Mouse (Mus musculus) limb, embryonic 10.5 days (tissue): Measurements from ENCODE around the gene Gab2. TPM values are rescaled to one million over a fixed set of nuclear protein-coding genes. Genes with fewer than 3 reads are reported as not detected.

Experiments
- DNase-seq: peaks from one replicate; pipeline ENCODE4 v3.0.0-alpha.2; 2017; ENCODE audit warnings: low spot score
- H3K27ac ChIP-seq: fragments of 300-500 bp; sonication (generic); 2 replicates; pipeline ENCODE4 v1.5.1; 2016; ENCODE audit warnings: mild to moderate bottlenecking
- H3K27me3 ChIP-seq: fragments of 300-500 bp; sonication (generic); 2 replicates; pipeline ENCODE4 v1.6.1; 2016; ENCODE audit warnings: low read depth, mild to moderate bottlenecking; ENCODE audit not compliant: poor library complexity, severe bottlenecking
- H3K36me3 ChIP-seq: fragments of 300-500 bp; sonication (generic); 2 replicates; pipeline ENCODE4 v1.6.1; 2016; ENCODE audit warnings: mild to moderate bottlenecking, moderate library complexity
- H3K4me1 ChIP-seq: fragments of 300-500 bp; sonication (generic); 2 replicates; pipeline ENCODE4 v1.6.1; 2016
- H3K4me3 ChIP-seq: fragments of 300-500 bp; sonication (generic); 2 replicates; pipeline ENCODE4 v1.5.1; 2016; ENCODE audit warnings: mild to moderate bottlenecking, moderate library complexity
- H3K9me3 ChIP-seq: fragments of 300-500 bp; sonication (generic); replicated peaks from 2 replicates; pipeline ENCODE4 v1.6.1; 2016; ENCODE audit warnings: mild to moderate bottlenecking
- WGBS: fragments of 180-500 bp; shearing (Covaris S2); methylation state at CpG from one replicate; pipeline ENCODE4 v1.1.7; 2016; 5-methylcytosine and 5-hydroxymethylcytosine counted together
- polyA plus RNA-seq: library from polyadenylated mRNA; unstranded; fragments of >200 nt; fragmentation: Nextera tagmentation; extraction: Ambion mirVana; gene quantifications from 2 replicates; pipeline ENCODE4 v1.2.1, GENCODE M21; 2016

Gene Gab2
- polyA plus RNA-seq, 1 experiment from 2014 or later: 4.4 TPM

DNA sequence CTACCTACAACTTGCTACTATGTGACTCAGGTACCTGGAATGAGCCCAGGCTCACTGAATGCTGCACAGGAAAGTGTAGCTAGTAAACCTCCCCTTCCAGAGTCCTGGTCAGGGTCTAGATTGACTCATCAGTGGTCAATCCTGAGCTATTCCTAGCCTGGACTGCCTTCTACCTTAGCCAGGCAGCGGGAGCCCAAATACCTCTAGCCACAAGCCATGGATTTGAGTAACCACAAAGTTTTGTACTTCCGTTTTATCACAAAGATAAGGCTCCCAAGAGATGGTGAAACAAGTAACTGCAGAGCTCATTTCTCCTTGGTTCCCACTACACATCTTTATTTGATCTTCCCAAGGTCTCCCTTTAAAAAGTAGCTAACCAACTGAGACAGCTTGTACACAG, 219.5 kb downstream of the Gab2 start:
- no peak overlapping the region for H3K4me3 ChIP-seq
- DNase-seq: no peak
- no peak overlapping the region for H3K27ac ChIP-seq
- H3K27me3 ChIP-seq: no peaks in the 10 kb centered on the region
- H3K36me3 ChIP-seq: 0 out of 2 replicates have a peak, but pooled peaks cover 8% of the 10 kb centered on the region
- WGBS: 97% methylated on average over 2 of the region's 2 CpGs
- no peaks in the 10 kb centered on the region for H3K4me1 ChIP-seq
- no peaks in the 10 kb centered on the region for H3K9me3 ChIP-seq

DNA sequence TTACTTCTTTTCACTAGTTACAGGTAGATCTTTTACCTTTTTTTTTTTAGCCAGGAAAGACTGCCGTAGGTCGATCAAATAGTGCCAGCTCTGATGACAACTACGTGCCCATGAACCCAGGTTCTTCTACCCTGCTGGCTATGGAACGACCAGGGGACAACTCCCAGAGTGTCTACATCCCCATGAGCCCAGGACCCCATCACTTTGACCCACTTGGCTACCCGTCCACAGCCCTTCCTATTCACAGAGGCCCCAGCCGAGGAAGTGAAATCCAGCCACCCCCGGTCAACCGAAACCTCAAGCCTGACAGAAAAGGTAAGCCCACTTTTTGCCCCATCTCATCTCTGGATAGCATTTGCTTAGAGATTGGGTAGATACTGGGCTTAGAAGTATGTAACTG, 219.9 kb downstream of the Gab2 start:
- H3K4me1 ChIP-seq: no peaks in the 10 kb centered on the region
- DNase-seq: peak; percentile 18
- H3K36me3 ChIP-seq: 0 out of 2 replicates have a peak, but pooled peaks cover 8% of the 10 kb centered on the region
- no peaks in the 10 kb centered on the region for H3K27me3 ChIP-seq
- H3K4me3 ChIP-seq: no peak overlapping the region
- H3K9me3 ChIP-seq: no peaks in the 10 kb centered on the region
- WGBS: 87% methylated on average over 8 of the region's 8 CpGs
- no peak overlapping the region for H3K27ac ChIP-seq

DNA sequence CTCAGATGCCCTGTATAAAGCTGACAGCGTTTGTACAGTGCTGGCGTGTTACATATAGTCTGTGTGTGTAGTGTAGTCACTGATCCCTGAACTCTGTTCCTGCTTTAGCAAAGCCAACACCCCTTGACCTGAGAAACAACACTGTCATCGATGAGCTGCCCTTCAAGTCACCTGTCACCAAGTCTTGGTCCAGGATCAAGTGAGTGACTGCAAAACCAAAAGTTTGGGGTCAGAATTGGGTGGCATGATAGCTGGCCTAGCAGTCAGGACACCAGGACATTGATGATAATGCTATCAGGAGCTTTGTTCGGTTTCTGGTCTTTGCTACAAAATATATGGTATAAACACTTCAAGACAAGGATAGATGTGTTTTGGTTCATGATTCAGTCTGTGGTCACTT, 220.9 kb downstream of the Gab2 start:
- 0 out of 2 replicates have a peak, but pooled peaks cover 8% of the 10 kb centered on the region for H3K36me3 ChIP-seq
- 87% methylated on average over 4 of the region's 4 CpGs for WGBS

DNA sequence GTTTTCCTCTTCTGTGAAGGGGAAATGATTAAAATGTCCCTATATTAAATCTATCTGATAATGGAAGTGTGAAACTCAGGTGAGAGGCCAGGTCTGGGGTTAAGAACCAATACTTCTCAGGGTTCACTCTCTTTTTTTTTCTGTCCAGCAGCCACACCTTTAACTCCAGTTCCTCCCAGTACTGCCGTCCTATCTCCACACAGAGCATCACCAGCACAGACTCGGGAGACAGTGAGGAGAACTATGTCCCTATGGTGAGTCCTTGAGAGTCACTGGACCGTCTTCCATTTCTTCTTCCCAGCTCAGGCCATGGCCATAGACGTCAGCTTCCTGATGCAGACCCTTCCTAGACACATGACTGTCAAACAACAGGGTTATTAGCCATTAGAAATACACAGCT, 221.5 kb downstream of the Gab2 start:
- WGBS: 87% methylated on average over 4 of the region's 4 CpGs
- H3K36me3 ChIP-seq: 0 out of 2 replicates have a peak, but pooled peaks cover 8% of the 10 kb centered on the region
- no peaks in the 10 kb centered on the region for H3K27me3 ChIP-seq
- no peak overlapping the region for H3K4me3 ChIP-seq
- no peak for DNase-seq
- no peaks in the 10 kb centered on the region for H3K9me3 ChIP-seq
- no peak overlapping the region for H3K27ac ChIP-seq
- H3K4me1 ChIP-seq: no peaks in the 10 kb centered on the region

More for the DNA sequence above, 220.9 kb downstream of the Gab2 start:
- Histone ChIP-seq H3K4me3 (no peak overlapping the region), H3K27ac (no peak overlapping the region), H3K9me3 (no peaks in the 10 kb centered on the region), H3K27me3 (no peaks in the 10 kb centered on the region), H3K4me1 (no peaks in the 10 kb centered on the region)
- DNase-seq: no peak

DNA sequence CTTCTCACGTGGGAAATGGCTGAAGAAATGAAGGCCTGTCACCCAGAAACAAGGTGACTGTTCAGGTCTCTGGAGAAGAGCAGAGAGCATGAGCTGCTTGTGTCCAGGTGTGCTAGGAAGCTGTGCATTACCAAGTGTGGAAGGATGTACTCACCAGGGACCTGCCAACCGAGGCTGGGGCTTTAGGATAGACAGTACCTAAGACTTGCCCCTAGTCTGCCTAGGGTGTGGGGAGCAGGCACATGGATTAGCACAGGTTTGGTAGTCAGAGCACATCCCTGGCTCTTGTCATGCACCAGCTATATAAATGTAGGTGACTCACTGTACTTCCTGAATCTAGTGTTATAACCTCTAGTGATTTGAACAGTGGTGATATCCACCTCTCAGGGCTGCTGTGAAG, 222.2 kb downstream of the Gab2 start:
- peaks cover 14% of the 10 kb centered on the region for H3K36me3 ChIP-seq

DNA sequence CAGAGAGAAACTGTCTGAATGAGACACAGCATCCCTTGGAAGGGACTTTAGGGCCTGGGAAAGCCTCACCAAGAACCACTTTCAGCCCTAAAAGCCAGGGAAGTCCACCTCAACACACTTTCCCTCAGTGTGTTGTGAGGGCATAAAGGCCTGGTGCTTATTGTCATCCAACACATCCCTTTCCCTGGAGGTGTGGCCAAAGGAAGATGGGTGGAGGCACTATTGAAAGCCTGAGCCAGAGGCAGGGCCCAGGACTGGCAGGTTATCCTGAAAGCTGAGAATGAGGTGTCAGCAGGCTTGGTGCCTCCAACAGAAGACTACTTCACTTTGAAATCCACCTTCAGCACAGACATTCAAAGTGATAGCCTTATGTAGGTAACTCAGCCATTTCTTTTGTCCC, 223.1 kb downstream of the Gab2 start:
- H3K27me3 ChIP-seq: no peaks in the 10 kb centered on the region
- DNase-seq: no peak
- no peaks in the 10 kb centered on the region for H3K4me1 ChIP-seq
- no peaks in the 10 kb centered on the region for H3K9me3 ChIP-seq
- peaks cover 17% of the 10 kb centered on the region for H3K36me3 ChIP-seq
- H3K4me3 ChIP-seq: no peak overlapping the region
- no peak overlapping the region for H3K27ac ChIP-seq

More for the DNA sequence above, 222.2 kb downstream of the Gab2 start:
- WGBS: 89% methylated on average over 2 of the region's 2 CpGs
- H3K27ac ChIP-seq: no peak overlapping the region
- no peak overlapping the region for H3K4me3 ChIP-seq
- H3K4me1 ChIP-seq: no peaks in the 10 kb centered on the region
- peak; percentile 23 for DNase-seq
- no peaks in the 10 kb centered on the region for H3K27me3 ChIP-seq
- H3K9me3 ChIP-seq: no peaks in the 10 kb centered on the region

DNA sequence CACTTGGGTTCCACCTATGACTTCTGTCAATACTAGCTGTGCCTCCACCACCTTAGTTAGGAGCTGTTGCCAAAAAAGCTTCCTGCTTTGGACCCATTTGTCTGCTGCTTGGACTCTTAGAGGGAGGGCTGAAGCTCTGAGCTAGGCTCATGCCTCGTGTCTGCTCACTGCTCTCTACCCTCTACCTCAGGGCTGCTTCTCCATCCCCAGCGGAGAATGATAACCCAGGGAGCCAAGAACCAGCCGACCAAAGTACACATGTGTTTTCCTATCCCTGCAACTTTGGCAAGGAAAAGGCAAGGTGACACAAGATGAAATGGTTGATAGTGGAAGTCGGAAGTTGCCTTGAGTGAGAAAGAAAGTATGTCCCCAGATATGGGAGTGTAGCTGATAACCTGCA, 223.8 kb downstream of the Gab2 start:
- Histone ChIP-seq H3K4me1 (no peaks in the 10 kb centered on the region), H3K36me3 (peaks cover 21% of the 10 kb centered on the region), H3K9me3 (no peaks in the 10 kb centered on the region), H3K4me3 (no peak overlapping the region), H3K27me3 (no peaks in the 10 kb centered on the region), H3K27ac (no peak overlapping the region)
- 88% methylated on average over 4 of the region's 4 CpGs for WGBS
- DNase-seq: no peak

DNA sequence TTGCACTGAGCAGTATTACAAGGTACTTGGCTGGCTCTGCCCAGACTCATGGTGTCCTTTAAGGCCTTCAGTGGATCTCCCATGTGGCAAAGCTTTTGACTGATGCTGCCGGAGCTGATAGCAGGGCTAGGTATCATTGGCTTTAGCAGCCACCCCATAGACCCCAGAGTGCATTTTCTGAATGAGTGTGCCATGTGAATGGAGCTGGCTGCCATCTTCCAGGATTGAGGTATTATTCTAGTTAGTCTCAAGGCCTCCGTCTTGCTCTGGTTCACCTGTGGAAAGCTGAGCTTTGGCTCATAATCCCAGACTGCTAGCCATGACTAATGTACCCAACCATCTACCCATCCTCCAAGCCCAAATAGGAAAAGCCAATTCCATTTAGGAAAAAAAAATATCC, 225.4 kb downstream of the Gab2 start:
- DNase-seq: no peak
- Histone ChIP-seq H3K9me3 (no peaks in the 10 kb centered on the region), H3K27ac (no peak overlapping the region), H3K27me3 (no peaks in the 10 kb centered on the region), H3K36me3 (peaks cover 36% of the 10 kb centered on the region), H3K4me3 (no peak overlapping the region), H3K4me1 (no peaks in the 10 kb centered on the region)
- 95% methylated on average over 2 of the region's 2 CpGs for WGBS

DNA sequence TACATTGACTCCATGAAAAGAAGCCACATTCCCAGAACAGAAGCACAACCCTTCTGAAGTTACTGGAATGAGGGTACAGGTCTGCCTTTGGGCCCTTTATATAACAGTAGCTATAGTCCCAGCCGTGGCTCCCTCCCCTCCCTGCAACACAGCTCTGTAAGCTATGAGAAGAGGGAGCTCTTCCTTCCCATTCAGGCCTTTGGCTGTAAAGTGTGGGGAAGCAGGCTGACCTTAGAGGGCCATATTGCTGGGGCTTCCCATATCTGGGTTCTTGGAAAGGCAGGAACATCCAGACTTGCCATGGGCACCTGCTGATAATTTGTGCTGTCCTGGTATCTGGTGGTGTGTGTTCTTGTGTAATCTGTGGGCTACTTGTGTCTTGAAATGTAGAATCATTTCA, 226.2 kb downstream of the Gab2 start:
- Histone ChIP-seq H3K36me3 (peaks cover 39% of the 10 kb centered on the region), H3K27ac (no peak overlapping the region), H3K9me3 (no peaks in the 10 kb centered on the region), H3K27me3 (no peaks in the 10 kb centered on the region), H3K4me1 (no peaks in the 10 kb centered on the region), H3K4me3 (no peak overlapping the region)
- WGBS: 72% methylated on average over 1 of the region's 1 CpGs
- DNase-seq: peak; percentile 15

DNA sequence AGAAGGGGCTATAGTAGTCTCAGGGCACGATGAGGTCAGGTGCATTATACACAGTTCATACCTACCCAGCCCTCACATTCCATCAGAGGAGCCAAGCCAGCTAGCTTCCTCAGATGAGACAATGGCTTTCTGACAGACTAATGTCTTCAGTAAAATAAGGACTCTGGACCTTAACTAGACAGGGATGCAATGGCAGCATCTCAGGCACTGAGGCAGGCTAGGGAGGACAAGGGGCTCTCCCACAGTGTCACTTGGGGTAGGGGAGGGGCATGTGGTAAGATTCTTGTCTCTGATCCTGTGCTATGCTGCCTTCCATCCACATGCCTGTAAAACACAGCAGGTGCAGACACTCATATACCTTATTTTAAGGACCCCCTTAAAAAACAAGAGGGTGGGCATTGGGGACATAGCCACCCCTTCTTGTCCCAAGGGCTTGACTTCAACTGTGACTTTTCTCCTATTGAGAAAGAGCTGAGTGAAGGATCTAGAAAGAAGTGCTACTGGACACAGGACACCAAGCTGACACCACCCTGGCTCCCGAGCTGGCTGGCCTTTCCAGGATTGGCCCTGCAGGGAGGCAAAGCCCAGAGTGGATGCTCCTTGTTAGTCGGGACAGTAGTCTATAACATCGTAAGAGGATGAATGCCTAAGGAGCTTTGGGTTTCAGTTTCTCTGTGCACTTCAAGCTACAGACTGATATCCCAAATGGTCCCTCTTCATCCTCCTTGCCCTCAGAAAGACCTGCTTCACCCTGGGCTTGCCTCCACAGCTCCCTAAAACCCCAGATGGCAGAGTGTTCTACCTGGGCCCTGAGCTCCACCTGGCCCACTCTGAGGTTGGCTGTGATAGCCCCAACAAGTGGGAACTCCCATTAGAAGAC, 228.3 kb downstream of the Gab2 start:
- no peaks in the 10 kb centered on the region for H3K27me3 ChIP-seq
- no peak overlapping the region for H3K4me3 ChIP-seq
- H3K27ac ChIP-seq: no peak overlapping the region
- H3K4me1 ChIP-seq: no peaks in the 10 kb centered on the region
- no peaks in the 10 kb centered on the region for H3K9me3 ChIP-seq
- peaks cover 38% of the 10 kb centered on the region for H3K36me3 ChIP-seq
- 90% methylated on average over 4 of the region's 4 CpGs for WGBS
- DNase-seq: no peak

DNA sequence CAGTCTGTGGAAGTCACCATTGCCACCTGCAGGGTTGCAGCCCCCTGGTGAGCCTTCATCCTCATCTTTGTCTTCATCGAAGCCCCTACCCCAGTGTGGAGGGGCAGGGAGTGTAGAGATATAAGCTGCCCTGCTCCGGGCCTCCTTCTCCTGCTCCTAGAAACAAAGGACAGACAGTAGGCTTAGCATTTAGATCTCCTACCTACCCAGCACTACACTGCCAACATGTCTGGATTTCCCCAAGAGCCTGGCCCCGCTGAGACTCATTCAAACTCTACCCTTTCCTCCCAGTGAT, 228.9 kb downstream of the Gab2 start:
- 86% methylated on average over 3 of the region's 3 CpGs for WGBS
- Histone ChIP-seq H3K36me3 (peaks cover 35% of the 10 kb centered on the region), H3K27me3 (no peaks in the 10 kb centered on the region), H3K9me3 (no peaks in the 10 kb centered on the region), H3K4me3 (no peak overlapping the region), H3K27ac (no peak overlapping the region), H3K4me1 (no peaks in the 10 kb centered on the region)
- no peak for DNase-seq

DNA sequence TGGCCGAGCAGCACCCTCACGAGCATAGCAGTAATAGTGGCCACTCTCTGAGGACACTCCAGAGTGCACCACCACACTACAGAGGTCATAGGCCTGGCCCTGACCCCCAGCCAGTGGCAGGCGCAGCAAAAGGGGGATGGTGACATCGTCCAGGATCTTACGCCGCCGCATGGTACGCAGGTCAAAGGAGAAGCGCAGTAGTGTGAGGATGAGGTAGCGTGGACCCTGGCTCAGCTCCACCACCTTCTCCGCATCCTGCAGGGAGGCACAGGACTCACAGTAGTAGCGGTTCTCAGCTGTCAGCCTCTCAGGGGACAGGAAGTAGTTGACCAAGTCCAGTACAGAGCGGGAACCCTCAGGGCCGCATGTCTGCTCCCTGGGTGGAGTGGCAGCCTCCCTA, 230.2 kb downstream of the Gab2 start:
- H3K9me3 ChIP-seq: no peaks in the 10 kb centered on the region
- no peak overlapping the region for H3K4me3 ChIP-seq
- H3K27ac ChIP-seq: no peak overlapping the region
- no peaks in the 10 kb centered on the region for H3K4me1 ChIP-seq
- no peaks in the 10 kb centered on the region for H3K27me3 ChIP-seq
- no peak for DNase-seq
- peaks cover 31% of the 10 kb centered on the region for H3K36me3 ChIP-seq
- WGBS: 89% methylated on average over 14 of the region's 14 CpGs

DNA sequence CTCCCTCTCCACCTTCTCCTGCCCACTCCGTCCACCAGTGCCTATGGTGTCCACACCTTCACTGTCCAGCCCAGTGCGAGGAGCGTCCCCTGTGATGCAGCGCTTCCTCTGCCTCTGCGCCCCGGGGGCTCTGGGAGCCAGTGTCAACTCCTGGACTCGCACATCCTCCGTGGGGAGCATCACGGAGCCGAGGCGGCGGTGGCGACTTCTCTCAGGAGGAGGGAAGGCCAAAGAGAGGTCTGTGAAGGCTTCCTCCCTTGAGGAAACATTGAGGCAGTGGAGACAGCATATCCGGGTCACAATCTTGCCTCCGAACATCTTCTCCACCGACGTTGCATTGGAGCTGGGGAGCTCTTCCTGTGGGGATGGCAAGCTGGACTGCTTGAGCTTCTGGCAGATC, 230.8 kb downstream of the Gab2 start:
- Histone ChIP-seq H3K9me3 (no peaks in the 10 kb centered on the region), H3K4me1 (no peaks in the 10 kb centered on the region), H3K36me3 (peaks cover 31% of the 10 kb centered on the region), H3K4me3 (no peak overlapping the region), H3K27ac (no peak overlapping the region), H3K27me3 (no peaks in the 10 kb centered on the region)
- no peak for DNase-seq
- 94% methylated on average over 17 of the region's 17 CpGs for WGBS

DNA sequence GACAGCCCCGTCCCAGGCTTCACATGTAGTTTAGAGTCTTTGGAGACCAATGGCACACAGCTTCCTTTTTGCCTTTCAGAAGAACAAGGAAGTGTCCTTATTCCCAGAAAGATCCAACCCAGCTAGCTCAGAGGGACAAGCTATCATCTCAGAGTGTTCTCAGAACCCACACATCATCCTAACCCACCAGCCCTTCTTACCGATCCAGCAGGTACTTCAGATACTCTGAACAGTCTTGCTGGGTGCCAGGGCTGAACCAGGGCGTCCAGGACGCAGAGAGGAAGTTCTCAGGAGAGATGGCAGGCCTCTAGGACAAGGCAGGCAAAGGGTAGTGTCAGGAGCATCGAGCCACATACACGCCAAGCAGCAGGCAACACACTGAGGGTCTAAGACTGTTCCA, 231.5 kb downstream of the Gab2 start:
- WGBS: 90% methylated on average over 6 of the region's 6 CpGs
- no peak overlapping the region for H3K4me3 ChIP-seq

More for the DNA sequence above, 231.5 kb downstream of the Gab2 start:
- no peak for DNase-seq
- H3K27me3 ChIP-seq: no peaks in the 10 kb centered on the region
- H3K9me3 ChIP-seq: no peaks in the 10 kb centered on the region
- no peak overlapping the region for H3K27ac ChIP-seq
- H3K4me1 ChIP-seq: no peaks in the 10 kb centered on the region
- peaks cover 31% of the 10 kb centered on the region for H3K36me3 ChIP-seq
